Mouse (Mus musculus): ENCODE measurements at regions not wholly inside any gene's neighbourhood (a gene's known extent, or its start where the extent isn't known, plus 50 kb on each side); places are given as distances from the start of the nearest gene placed in this dataset.
A peak's percentile ranks its signal among the peaks of the same experiment; 100 is the strongest.
"Not testable (repeated sequence)": the region's sequence is repeated elsewhere in the genome, so short reads cannot be mapped to it uniquely, and the experiment has no call there.

- no peak for DNase-seq
Observed at GRCm38 (mm10) chr17:35758769-35759168, 54.3 kb upstream of the Ddr1 start.

GRCm38 (mm10) chr17:35759740-35760139 lies 55.3 kb upstream of the Ddr1 start:
- DNase-seq = no peak

- DNase-seq = no peak
Observed at GRCm38 (mm10) chr17:35762614-35763013, 58.2 kb upstream of the Ddr1 start.

- DNase-seq = no peak
Observed at GRCm38 (mm10) chr17:35763101-35763500, 58.4 kb upstream of the Ier3 start.

GRCm38 (mm10) chr17:35763866-35764265 lies 57.6 kb upstream of the Ier3 start:
- peak; percentile 42 for DNase-seq

- DNase-seq = no peak
Observed at GRCm38 (mm10) chr17:35766406-35766805, 55.1 kb upstream of the Ier3 start.

- no peak for DNase-seq
Observed at GRCm38 (mm10) chr17:35769175-35769960, 52.1 kb upstream of the Ier3 start.

GRCm38 (mm10) chr17:35769961-35770276 lies 51.6 kb upstream of the Ier3 start:
- not testable (repeated sequence) for DNase-seq

- no peak for DNase-seq
Observed at GRCm38 (mm10) chr17:35770599-35770998, 50.9 kb upstream of the Ier3 start.

- no peak for DNase-seq
Observed at GRCm38 (mm10) chr17:35771656-35772405, 49.7 kb upstream of the Ier3 start.
